Mouse (Mus musculus): ENCODE data around the gene Ak4. TPM values are rescaled to one million over a fixed set of nuclear protein-coding genes. Genes with fewer than 3 reads are reported as not detected.

Ak4 gene
- polyA plus RNA-seq, 1 experiment from 2014 or later = 19.0 TPM

DNA sequence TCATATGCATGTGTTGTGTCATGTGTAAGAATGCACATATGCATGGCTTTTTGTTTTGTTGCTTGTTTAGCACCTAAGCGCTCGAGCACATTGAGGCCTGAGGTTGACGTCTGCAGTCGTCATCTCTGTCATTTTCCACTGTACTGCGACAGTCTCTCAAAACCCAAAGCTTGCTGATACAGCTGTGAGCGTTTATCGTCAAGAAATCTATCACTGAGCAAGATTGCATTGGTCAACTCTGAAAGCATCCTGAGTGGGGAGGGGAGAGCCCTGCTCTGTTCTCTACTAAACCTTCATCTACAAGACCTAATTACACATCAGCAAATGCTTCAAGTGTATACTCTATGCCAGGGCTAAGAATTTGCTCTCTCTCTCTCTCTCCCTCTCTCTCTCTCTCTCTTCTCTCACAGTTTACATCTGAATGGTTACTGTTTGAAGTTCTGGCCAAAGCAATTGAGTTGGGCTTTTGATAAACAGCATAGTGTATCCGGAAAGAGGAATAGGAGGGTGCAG lies 24.0 kb upstream of the Ak4 start:
- Histone ChIP-seq H3K27me3 (no peaks in the 10 kb centered on the region), H3K4me3 (replicated peaks) (no peak overlapping the region), H3K27ac (no peak overlapping the region), H3K9ac (no peak overlapping the region), H3K4me2 (no peak overlapping the region), H3K36me3 (no peaks in the 10 kb centered on the region), H3K4me1 (no peaks in the 10 kb centered on the region), H3K9me3 (replicated peaks) (no peaks in the 10 kb centered on the region)
- no peak for ATAC-seq (replicated peaks; ENCODE audit: low FRiP score)
- WGBS = 90% methylated on average over 8 of the region's 8 CpGs

DNA sequence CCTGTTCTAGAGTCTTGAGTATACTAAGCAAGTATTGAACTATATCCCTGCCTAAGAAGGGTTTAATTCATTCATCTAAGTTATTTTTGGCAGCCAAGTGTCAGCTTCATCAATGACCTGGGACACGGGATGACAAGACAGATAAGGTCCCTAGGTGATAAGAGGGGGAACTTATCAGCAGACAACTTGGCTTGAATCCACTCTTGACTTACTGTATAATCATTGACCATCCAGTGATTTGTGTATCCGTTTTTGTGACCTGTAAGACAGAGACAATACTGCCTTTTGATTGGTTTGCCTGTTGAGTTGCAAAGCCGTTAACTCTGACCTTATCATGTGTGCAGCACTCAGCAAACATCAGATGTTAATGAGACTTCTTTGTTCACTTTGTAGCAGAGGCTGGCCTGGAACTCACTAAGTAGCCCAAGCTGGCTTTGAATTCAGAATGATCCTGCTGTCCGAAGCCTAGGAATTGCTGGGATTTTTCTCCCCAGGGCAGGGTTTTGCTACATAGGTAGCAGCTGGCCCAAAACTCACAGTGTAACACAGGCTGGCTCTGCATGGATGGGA lies 19.0 kb upstream of the Ak4 start:
- Histone ChIP-seq H3K27ac (no peak overlapping the region), H3K9ac (no peak overlapping the region), H3K36me3 (no peaks in the 10 kb centered on the region), H3K4me3 (replicated peaks) (no peak overlapping the region), H3K9me3 (replicated peaks) (no peaks in the 10 kb centered on the region), H3K4me1 (no peaks in the 10 kb centered on the region), H3K27me3 (no peaks in the 10 kb centered on the region), H3K4me2 (no peak overlapping the region)
- 77% methylated on average over 4 of the region's 4 CpGs for WGBS
- no peak for ATAC-seq (replicated peaks; ENCODE audit: low FRiP score)

DNA sequence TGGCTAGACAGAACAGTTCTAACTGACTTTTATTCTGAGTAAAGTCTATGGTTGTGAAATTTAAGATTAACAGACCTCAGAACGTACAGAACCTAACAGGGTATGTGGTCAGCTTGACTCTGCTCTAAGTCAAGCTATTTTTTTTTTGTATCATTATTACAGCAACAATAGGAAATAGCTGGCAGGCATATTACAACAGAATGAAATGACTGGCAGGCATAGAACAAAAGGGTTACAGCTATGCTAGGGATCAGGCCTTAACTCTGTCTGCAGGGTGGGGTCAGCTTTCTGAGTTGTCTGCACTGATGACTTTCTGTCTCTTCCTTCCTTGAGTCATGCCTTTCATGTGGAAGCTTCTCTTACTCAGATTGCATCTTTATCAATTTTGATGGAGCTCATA lies 17.1 kb upstream of the Ak4 start:
- H3K4me2 ChIP-seq = no peak overlapping the region
- no peak overlapping the region for H3K9ac ChIP-seq
- no peaks in the 10 kb centered on the region for H3K4me1 ChIP-seq
- WGBS = 71% methylated on average over 1 of the region's 1 CpGs
- no peaks in the 10 kb centered on the region for H3K27me3 ChIP-seq
- no peak for ATAC-seq (replicated peaks; ENCODE audit: low FRiP score)
- H3K4me3 ChIP-seq (replicated peaks) = no peak overlapping the region
- no peaks in the 10 kb centered on the region for H3K36me3 ChIP-seq
- no peaks in the 10 kb centered on the region for H3K9me3 ChIP-seq (replicated peaks)
- H3K27ac ChIP-seq = no peak overlapping the region

DNA sequence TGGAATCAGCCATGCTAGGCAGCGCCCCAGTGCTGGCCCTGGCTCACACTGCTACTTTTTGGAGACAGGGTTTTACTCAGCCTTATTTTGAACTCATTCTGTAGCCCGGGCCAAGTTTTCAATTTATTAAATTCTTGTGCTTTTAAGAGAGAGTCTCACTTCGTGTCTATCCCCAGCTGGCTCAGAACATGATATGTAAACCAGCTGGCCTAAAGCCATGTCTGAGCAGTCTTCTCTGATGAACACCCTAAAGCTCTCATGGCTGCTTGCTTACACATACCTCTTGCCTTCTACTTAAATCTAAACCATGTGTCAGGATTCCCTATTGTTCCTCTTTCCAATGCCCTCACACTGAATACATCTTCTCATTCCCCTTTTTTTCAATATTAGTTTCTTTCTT lies 14.2 kb upstream of the Ak4 start:
- H3K4me3 ChIP-seq (replicated peaks) = no peak overlapping the region
- H3K9me3 ChIP-seq (replicated peaks) = no peaks in the 10 kb centered on the region
- no peak overlapping the region for H3K4me2 ChIP-seq
- no peak overlapping the region for H3K27ac ChIP-seq
- H3K9ac ChIP-seq = no peak overlapping the region
- WGBS = 56% methylated on average over 3 of the region's 3 CpGs
- no peaks in the 10 kb centered on the region for H3K4me1 ChIP-seq
- H3K27me3 ChIP-seq = no peaks in the 10 kb centered on the region
- ATAC-seq (replicated peaks; ENCODE audit: low FRiP score) = no peak
- H3K36me3 ChIP-seq = no peaks in the 10 kb centered on the region

DNA sequence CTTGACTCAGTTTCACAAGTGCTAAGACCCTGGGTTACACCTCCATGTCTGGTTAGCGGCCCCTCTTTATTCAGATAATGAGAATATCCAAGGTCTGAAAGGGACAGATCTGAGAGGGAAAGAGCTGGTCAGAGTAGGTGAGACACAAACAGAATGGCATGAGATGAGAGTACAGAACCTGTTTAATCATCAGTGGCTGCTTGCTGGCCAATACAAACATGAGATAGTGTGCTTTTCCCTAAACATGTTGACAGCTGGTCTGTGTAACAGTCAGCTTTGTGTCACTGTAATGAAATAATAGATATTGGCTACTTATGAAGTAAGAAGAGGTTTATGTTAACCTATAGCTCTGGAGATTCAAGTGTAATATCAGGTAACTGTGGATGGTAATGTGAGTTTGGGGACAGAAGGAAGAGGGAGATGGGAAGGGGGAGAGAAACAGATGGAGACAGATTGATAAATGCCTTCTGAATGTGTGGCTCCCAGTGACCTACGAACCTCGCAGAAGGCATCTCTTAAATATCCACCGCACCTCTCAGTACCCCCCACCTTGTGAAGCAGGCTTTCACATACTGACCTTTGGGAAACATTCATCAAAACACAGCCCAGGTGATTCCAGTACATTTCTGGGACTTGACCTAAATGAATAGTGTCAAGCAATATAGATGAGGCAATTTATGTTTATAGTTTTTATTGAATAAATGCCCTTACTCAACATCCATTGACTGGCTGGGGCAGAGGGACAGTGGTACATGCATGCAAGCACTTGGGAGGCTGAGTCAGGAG lies 12.5 kb upstream of the Ak4 start:
- H3K36me3 ChIP-seq = no peaks in the 10 kb centered on the region
- 88% methylated on average over 4 of the region's 4 CpGs for WGBS

DNA sequence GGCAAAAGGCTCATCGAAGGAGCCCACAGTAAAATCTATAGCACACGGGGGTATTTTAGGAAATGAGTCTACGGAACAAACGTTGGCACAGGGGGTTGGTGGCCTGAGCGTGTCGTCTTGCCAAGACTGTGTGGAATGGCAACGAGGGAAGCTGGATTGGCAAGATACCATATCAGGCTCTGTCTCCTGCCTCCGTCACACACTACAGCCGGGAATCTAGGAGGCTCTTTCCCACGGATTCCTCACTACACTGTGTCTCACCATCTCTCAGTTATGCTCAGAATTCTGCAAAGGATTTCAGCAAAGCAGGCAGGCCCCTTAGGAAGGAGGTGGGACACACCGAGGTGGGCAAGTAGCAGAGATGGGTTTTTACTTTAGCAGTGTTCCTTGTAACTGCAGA lies 2.1 kb upstream of the Ak4 start:
- Histone ChIP-seq H3K4me2 (no peak overlapping the region), H3K4me1 (0 out of 2 replicates have a peak, but pooled peaks cover 4% of the 10 kb centered on the region), H3K9me3 (replicated peaks) (no peaks in the 10 kb centered on the region), H3K4me3 (replicated peaks) (no peak overlapping the region), H3K27me3 (peaks cover 5% of the 10 kb centered on the region; the same call in 1 of the 2 replicates), H3K27ac (no peak overlapping the region), H3K9ac (no peak overlapping the region), H3K36me3 (no peaks in the 10 kb centered on the region)
- no peak for ATAC-seq (replicated peaks; ENCODE audit: low FRiP score)
- WGBS = 78% methylated on average over 11 of the region's 11 CpGs

More for the DNA sequence above, 12.5 kb upstream of the Ak4 start:
- H3K9ac ChIP-seq = no peak overlapping the region
- no peak overlapping the region for H3K27ac ChIP-seq
- H3K27me3 ChIP-seq = no peaks in the 10 kb centered on the region
- no peak for ATAC-seq (replicated peaks; ENCODE audit: low FRiP score)
- no peaks in the 10 kb centered on the region for H3K9me3 ChIP-seq (replicated peaks)
- no peaks in the 10 kb centered on the region for H3K4me1 ChIP-seq
- H3K4me3 ChIP-seq (replicated peaks) = no peak overlapping the region
- H3K4me2 ChIP-seq = no peak overlapping the region

DNA sequence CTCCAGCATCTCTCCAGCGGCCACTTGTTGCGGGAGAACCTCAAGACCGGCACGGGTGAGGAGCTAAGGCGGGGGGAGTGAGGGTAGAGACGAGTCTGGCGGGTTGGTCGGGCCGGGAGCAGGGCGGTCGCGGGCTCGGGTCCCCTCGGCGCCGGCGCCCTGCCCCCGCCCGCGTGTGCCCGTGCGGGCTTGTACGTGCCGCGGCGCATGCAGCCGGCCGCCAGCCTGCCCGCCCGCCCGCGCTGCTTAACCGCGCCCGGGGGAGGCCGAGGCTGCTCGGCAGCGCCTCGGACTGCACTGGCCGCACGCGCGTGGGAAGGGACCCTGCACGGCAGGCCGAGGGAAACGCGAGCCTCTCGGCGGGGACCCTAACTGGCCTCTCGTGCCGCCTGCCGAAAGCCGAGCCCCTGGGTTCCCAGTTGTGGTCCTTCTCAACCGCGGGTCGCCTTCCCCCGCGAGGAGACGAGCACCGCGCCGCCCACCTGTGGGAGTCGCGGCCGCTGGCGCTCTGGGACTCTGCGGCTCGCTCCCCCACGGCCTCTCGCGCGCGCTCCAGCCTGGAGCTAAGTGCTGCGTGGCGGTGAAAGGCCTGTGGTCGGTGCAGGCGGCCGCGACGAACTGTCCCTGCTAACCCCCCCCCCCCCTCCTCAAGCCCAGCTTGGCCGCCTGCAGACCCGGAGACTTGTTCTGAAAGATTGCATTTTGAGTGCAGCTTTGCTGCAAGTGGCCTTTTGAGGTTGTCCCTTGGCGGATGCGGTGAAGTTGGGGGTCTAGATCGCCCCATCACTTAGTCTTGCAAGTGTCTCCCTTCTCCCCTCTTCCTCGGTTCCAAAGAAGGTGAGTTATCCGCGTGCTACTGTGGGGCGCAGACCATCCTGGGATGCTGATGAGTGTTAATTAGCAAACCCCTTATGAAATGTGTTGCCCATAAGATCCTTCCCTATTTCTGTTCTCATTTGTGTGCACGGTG lies 1.1 kb downstream of the Ak4 start:
- H3K27ac ChIP-seq = peak overlapping the region; percentile 67
- WGBS = under 1% methylated on average over 65 of the region's 90 CpGs

DNA sequence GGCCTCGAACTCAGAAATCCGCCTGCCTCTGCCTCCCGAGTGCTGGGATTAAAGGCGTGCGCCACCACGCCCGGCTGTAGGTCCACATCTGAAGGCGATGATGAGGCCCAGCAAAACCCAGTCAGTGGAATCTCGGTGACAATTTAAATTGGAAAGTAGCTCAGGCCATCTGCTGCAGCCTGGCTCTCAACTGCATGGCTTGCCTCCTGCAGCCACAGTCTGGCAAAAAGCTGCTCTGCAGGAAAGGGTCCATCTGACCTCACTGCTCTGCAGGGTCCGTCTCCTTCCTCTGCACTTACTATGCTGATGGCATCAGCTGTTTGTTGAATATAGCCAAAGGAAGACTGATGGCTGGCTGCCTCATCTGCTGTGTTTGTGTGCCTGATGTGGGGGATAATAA lies 3.9 kb downstream of the Ak4 start:
- Histone ChIP-seq H3K4me1 (0 out of 2 replicates have a peak, but pooled peaks cover 4% of the 10 kb centered on the region), H3K9me3 (replicated peaks) (no peaks in the 10 kb centered on the region), H3K4me3 (replicated peaks) (no peak overlapping the region), H3K27ac (no peak overlapping the region), H3K9ac (no peak overlapping the region), H3K36me3 (no peaks in the 10 kb centered on the region), H3K27me3 (peaks cover 5% of the 10 kb centered on the region; the same call in 1 of the 2 replicates), H3K4me2 (no peak overlapping the region)
- 92% methylated on average over 10 of the region's 10 CpGs for WGBS
- no peak for ATAC-seq (replicated peaks; ENCODE audit: low FRiP score)

More for the DNA sequence above, 1.1 kb downstream of the Ak4 start:
- 0 out of 2 replicates have a peak, but pooled peaks cover 4% of the 10 kb centered on the region for H3K4me1 ChIP-seq
- H3K9me3 ChIP-seq (replicated peaks) = no peaks in the 10 kb centered on the region
- H3K4me3 ChIP-seq (replicated peaks) = peak overlapping the region; percentile 79
- H3K4me2 ChIP-seq = peak overlapping the region; percentile 97
- H3K27me3 ChIP-seq = peaks cover 5% of the 10 kb centered on the region; the same call in 1 of the 2 replicates
- peak overlapping the region; percentile 73 for H3K9ac ChIP-seq
- ATAC-seq (replicated peaks; ENCODE audit: low FRiP score) = peak; percentile 83
- H3K36me3 ChIP-seq = no peaks in the 10 kb centered on the region

DNA sequence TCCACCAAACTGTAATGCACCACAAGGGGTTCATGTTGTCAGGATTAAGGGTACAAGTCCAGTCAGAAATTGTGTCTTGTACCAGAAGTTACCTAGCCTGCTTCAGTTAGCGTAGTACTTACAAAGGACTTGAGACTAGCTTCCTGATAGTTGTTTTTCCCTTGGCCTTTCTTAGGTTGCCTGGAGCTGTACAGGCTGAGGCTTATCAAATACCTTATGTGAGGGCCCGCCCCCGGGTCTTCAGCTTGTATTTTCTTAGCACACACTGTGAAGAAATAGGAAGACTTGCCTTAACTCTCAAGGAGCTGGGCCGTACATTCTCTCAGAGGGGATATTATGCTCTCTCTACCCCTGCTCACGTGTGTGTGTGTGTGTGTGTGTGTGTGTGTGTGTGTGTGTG lies 4.5 kb downstream of the Ak4 start:
- WGBS = 81% methylated on average over 5 of the region's 5 CpGs
- H3K4me1 ChIP-seq = 0 out of 2 replicates have a peak, but pooled peaks cover 4% of the 10 kb centered on the region
- no peaks in the 10 kb centered on the region for H3K36me3 ChIP-seq
- H3K9ac ChIP-seq = no peak overlapping the region
- H3K9me3 ChIP-seq (replicated peaks) = no peaks in the 10 kb centered on the region
- no peak for ATAC-seq (replicated peaks; ENCODE audit: low FRiP score)
- H3K4me3 ChIP-seq (replicated peaks) = no peak overlapping the region
- no peak overlapping the region for H3K27ac ChIP-seq
- peaks cover 5% of the 10 kb centered on the region; the same call in 1 of the 2 replicates for H3K27me3 ChIP-seq
- H3K4me2 ChIP-seq = no peak overlapping the region

DNA sequence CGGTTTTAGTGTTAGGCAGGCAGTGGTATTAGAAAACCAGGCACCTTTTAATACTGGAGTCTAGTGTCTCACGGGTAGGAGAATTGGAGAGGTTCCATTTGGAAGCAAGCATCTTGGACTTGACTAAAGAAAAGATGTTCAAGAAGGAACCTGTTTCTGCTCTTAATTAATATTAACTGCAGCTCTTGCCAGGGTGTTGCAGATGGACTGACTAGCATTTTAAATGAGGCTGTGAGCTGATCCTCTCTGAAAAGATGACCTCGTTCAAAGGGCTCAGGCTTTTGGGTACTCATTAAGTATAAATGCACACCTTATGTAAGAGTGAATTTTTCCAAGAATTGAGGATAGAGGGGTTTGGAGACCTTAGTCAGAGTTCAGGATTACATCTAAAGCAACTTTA lies 5.4 kb downstream of the Ak4 start:
- no peak for ATAC-seq (replicated peaks; ENCODE audit: low FRiP score)
- Histone ChIP-seq H3K27me3 (peaks cover 5% of the 10 kb centered on the region; the same call in 1 of the 2 replicates), H3K4me1 (0 out of 2 replicates have a peak, but pooled peaks cover 4% of the 10 kb centered on the region), H3K36me3 (no peaks in the 10 kb centered on the region), H3K4me3 (replicated peaks) (no peak overlapping the region), H3K27ac (no peak overlapping the region), H3K9me3 (replicated peaks) (no peaks in the 10 kb centered on the region), H3K4me2 (no peak overlapping the region), H3K9ac (no peak overlapping the region)
- 90% methylated on average over 3 of the region's 3 CpGs for WGBS

DNA sequence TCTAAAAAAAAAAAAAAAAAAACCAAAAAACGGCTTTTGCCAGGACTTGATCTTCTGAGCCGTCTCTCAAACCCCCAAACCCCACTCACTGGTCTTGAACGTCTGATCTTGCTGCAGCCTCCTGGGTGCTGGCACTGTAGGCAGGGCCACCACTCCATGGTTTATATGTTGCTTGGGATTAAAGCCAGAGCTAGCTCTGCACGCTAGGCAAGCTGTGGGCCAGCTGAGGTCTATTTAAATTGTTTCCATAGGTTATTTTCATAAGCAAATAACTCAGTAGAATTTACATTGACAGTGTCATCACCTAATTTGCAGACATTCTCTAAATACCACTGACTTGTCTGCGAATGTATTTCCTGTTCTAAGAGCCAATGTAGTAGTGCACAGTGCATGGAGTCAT lies 6.0 kb downstream of the Ak4 start:
- H3K9ac ChIP-seq = no peak overlapping the region
- WGBS = 76% methylated on average over 5 of the region's 5 CpGs
- no peak overlapping the region for H3K4me2 ChIP-seq
- peaks cover 5% of the 10 kb centered on the region; the same call in 1 of the 2 replicates for H3K27me3 ChIP-seq
- no peak overlapping the region for H3K27ac ChIP-seq
- H3K4me3 ChIP-seq (replicated peaks) = no peak overlapping the region
- no peaks in the 10 kb centered on the region for H3K36me3 ChIP-seq
- H3K4me1 ChIP-seq = 0 out of 2 replicates have a peak, but pooled peaks cover 4% of the 10 kb centered on the region
- H3K9me3 ChIP-seq (replicated peaks) = no peaks in the 10 kb centered on the region
- ATAC-seq (replicated peaks; ENCODE audit: low FRiP score) = no peak
